Mouse (Mus musculus): ENCODE data around the gene Polr3gl.
"Not testable (repeated sequence)": the region's sequence is repeated elsewhere in the genome, so short reads cannot be mapped to it uniquely, and the experiment has no call there.

The Polr3gl gene

GRCm38 (mm10) chr3:96593790-96594560 is at the start of gene Polr3gl:
Gene Polr3gl (minus strand): TSS chr3:96594181.
- DNase-seq (ENCODE audit: low spot score in 2 of 2), result peak; percentile 82 to 90

DNA sequence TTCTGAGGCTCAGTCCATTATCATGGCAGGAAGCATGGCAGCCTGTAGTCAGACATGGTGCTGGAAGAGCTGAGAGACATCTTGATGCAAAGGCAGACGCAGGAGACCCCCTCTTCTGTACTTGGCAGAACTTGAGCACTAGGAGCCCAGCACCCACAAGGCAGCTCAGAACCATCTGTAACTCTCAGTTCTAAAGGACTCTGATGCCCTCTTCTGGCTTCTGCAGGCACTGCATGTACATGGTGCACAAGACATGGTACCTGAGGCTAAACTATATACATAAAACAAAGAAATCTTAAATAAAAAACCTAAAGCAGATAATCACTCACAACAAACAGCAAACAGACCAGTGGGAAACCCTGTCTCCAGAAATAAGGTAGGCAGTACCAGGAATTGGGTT is 45.2 kb upstream of the Polr3gl start:
- DNase-seq (ENCODE audit: low spot score in 2 of 2), result peak in 1 of 2 experiments; percentile 53

GRCm38 (mm10) chr3:96636448-96636847 is 42.5 kb upstream of the Polr3gl start:
- no peak for DNase-seq (ENCODE audit: low spot score in 2 of 2)

DNA sequence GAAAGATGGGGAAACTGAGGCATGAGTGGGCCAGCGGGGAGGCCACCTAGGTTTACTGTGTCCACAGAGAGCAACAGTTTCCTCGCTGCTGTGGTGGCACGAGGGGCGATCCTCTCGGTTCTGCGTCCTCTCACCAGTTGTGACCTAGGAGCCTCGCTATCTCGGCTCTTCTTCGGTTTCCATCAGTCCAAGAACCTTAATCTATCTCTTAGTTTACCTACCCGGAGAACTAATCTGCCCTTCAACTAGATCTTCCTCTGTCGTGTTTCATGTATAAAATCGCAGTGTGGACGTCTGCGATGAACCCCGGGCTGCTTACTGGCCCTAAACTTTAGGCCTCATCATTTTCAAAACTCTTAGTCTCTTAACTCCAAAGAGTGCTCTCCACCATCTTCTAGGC is 41.9 kb upstream of the Polr3gl start:
- no peak for DNase-seq (ENCODE audit: low spot score in 2 of 2)

GRCm38 (mm10) chr3:96634928-96635879 is 41.2 kb upstream of the Polr3gl start, which contains the start of the genes Pex11b and Gm42957:
Gene Pex11b (plus strand): TSS chr3:96635376.
Gene Gm42957 (plus strand): TSS chr3:96635474.
- peak; percentile 80 to 82 for DNase-seq (ENCODE audit: low spot score in 2 of 2)

GRCm38 (mm10) chr3:96634015-96634414 is 40.0 kb upstream of the Polr3gl start:
- DNase-seq (ENCODE audit: low spot score in 2 of 2), result no peak

DNA sequence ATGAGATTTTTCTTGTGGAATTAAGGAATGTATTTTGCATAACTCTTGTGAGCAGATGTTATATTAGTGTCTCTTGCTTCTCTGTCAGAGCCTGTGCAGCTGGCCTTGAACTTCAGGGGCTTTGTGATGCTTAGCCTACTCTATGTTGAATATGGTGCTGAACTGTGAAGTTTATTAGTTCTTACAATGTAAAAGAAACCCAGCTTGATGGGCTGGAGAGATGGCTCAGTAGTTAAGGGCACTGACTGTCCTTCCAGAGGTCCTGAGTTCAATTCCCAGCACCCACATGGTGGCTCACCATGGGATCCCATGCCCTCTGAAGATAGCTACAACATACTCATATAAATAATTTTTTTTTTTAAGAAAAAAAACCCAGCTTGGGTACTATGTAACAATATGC is 38.1 kb upstream of the Polr3gl start:
- DNase-seq (ENCODE audit: low spot score in 2 of 2), result no peak

DNA sequence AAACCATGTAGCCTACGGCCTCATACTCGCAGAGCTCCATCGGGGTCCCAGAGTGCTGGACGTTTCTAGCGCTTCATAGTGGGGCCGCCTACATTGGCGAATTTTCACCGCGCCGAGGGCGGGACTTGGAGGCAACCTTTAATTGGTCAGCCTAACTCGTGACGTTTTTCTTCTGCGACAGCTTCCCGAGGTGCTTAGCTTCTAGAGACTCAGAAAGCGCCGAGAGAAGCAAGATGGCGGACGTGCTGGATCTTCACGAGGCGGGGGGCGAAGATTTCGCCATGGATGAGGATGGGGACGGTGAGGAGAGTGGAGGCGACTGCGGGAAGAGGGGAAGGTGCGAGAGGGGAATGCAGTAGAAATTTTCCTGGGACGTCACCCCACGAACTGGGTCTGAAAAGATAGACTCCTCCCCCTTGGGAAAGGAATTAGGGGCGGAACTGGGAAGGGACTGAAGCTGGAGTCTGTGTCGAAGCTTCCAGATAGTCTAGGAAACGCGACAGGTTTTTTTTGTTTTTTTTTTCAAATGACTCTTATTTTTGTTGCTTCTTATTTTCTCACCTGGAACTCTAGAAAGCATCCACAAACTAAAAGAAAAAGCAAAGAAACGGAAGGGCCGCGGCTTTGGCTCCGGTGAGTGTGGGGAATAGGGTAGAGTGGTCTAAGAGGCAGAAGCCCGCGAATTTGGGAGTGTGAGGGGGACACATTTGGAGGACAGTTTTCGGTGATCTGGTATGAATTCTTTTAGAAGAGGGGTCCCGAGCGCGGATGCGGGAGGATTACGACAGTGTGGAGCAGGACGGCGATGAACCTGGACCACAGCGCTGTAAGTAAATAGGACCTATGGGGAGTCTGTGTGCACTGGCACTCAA is 36.0 kb upstream of the Polr3gl start, which contains the start of gene Rbm8a:
Gene Rbm8a, plus strand, starts transcription at position 205 of the 872 bp plus-strand sequence.
- DNase-seq (ENCODE audit: low spot score in 2 of 2), result peak; percentile 83 to 95

DNA sequence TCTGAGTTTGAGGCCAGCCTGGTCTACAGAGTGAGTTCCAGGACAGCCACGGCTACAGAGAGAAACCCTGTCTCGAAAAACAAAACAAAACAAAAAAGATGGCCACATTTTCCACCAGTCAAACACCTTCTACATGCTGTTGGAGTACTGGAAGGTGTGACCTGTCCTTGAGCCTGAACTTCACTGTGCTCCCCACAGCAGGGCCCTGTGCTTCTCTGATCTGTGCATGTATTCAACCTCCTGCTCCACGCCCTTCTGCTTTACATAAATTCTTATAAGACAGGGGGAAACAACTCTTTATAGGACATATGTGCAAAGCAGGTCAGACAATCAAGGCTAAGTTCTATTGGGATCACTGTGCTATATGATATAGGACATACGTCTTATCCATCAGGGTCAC is 29.2 kb upstream of the Polr3gl start:
- no peak for DNase-seq (ENCODE audit: low spot score in 2 of 2)

- no peak for DNase-seq (ENCODE audit: low spot score in 2 of 2)
Measured at GRCm38 (mm10) chr3:96617941-96618340, 24.0 kb upstream of the Polr3gl start.

DNA sequence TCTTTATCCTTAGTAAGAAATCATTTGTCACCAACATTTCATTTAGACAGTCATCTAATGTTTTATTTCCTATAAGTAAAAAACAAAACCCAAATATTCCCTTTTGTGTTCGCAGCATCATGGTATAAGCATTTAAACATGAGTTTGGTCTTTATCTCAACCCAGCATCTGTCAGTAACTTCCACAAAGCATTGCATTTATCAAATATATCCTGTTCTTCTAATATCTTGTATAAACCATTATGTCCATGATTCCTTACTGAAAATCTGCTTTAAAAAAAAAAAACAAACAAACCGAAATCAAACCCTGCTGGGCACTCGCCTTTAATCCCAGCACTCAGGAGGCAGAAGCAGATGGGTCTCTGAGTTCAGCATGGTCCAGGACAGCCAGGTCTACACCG is 12.6 kb upstream of the Polr3gl start:
- no peak for DNase-seq (ENCODE audit: low spot score in 2 of 2)

DNA sequence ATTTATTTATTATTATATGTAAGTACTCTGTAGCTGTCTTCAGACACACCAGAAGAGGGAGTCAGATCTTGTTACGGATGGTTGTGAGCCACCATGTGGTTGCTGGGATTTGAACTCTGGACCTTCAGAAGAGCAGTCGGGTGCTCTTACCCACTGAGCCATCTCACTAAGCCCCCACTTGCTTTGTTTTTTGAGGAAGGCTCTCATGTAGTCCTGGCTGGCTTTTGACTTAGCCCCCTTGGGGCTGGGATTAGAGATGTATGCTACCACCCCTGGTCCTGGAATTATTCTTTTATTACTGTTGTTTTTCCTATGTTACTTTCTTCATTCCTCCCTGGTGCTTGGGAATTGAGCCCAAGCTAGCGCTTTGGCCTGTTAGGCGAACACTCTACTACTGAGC is 12.0 kb upstream of the Polr3gl start:
- not testable (repeated sequence) for DNase-seq (ENCODE audit: low spot score in 2 of 2)

GRCm38 (mm10) chr3:96603311-96603710 is 9.3 kb upstream of the Polr3gl start:
- peak in 1 of 2 experiments; percentile 57 for DNase-seq (ENCODE audit: low spot score in 2 of 2)

- no peak for DNase-seq (ENCODE audit: low spot score in 2 of 2)
Measured at GRCm38 (mm10) chr3:96602704-96603084, 8.7 kb upstream of the Polr3gl start.

- peak in 1 of 2 experiments; percentile 44 for DNase-seq (ENCODE audit: low spot score in 2 of 2)
Measured at GRCm38 (mm10) chr3:96601941-96602703, 8.1 kb upstream of the Polr3gl start.

GRCm38 (mm10) chr3:96601251-96601787 is 7.3 kb upstream of the Polr3gl start:
- DNase-seq (ENCODE audit: low spot score in 2 of 2), result peak in 1 of 2 experiments; percentile 43

DNA sequence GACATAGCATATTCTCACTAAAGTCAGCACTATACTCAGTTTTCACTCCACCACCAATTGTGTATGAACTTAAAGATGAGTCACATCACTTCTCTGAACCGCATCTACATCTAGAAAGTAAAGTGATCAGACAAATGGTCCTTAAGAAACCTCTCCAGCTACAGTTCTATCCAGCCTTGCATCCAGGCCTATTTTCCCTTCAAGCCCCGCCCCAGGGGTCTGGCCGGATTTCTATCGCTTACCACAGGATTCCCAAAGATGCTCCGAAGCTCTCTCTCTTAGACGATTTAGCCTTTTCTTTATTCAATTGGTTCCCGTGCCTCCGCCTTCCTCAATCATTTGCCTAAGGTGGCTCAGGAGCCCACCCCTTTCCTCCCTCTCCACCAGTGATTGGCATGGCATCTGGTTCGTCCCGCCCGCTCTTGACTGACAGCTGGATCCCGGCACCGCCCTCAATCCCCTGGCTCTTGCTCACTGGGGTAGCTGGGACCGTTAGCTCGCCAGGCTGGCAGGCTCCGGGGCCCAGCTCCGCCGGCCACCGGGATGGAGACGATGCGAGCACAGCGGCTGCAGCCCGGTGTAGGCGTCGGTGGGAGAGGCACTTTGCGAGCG is 6.8 kb upstream of the Polr3gl start, which contains the start of gene Lix1l:
Gene Lix1l, plus strand, starts transcription at position 511 of the 612 bp plus-strand sequence.
- peak; percentile 71 to 85 for DNase-seq (ENCODE audit: low spot score in 2 of 2)

DNA sequence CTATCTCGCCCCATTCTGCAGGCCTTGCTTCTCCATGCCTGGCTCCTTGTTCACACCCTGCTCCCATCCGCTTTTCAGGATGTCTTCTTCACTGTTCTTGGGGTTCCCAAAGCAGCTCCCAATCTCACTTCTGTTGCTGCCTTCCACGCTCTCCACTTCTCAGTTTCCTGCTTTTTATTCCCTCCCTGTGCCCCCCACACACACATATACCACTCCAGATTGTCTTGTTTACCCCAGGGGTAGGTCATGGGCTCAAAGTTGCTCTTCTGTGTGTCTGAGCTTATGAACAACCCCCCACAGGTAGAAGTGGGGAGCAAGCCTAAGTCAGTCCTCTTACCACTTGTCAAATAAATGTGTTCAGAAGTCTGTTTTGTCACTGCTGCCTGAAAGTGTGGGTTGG is 5.4 kb upstream of the Polr3gl start:
- no peak for DNase-seq (ENCODE audit: low spot score in 2 of 2)

DNA sequence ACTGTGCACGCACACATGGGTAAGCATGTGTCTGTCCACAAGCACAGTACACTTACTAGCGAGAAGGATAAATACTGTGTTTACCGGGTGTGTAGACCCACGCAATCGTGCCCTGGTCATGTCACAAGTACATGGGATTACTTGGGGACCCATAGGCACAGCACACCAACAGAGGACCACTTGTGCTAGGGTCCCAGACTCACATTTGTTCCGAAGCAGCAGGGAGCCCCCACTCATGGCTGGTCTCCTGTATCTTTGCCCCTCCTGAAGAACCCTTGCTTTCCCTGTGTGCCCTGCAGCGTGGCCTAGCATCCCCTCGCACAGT is 5.0 kb upstream of the Polr3gl start:
- no peak for DNase-seq (ENCODE audit: low spot score in 2 of 2)

Data from cerebellum, postnatal 4 days (tissue).